Mouse (Mus musculus) embryonic facial prominence, embryonic 14.5 days (tissue): ENCODE measurements around the gene Fbxo44. TPM values are rescaled to one million over a fixed set of nuclear protein-coding genes. Genes with fewer than 3 reads are reported as not detected.

ENCODE experiments used
- ATAC-seq: fragments of 200-750 bp; cut with Nextera tagmentation; 2 replicates; pipeline ENCODE4 v1.8.0; 2017; ENCODE audit warnings: low read depth, moderate number of reproducible peaks, moderate TSS enrichment
- DNase-seq: peaks from one replicate; pipeline ENCODE4 v3.0.0-alpha.2; 2015; ENCODE audit warnings: low spot score
- H3K27ac ChIP-seq: fragments of 300-500 bp; sonication (generic); replicated peaks from 2 replicates; pipeline ENCODE4 v1.5.1; 2014; ENCODE audit warnings: low read depth, mild to moderate bottlenecking, low read length, moderate library complexity
- H3K27me3 ChIP-seq: fragments of 300-500 bp; sonication (generic); replicated peaks from 2 replicates; pipeline ENCODE4 v1.6.1; 2014; ENCODE audit warnings: low read length; ENCODE audit not compliant: control insufficient read depth, insufficient read depth
- H3K36me3 ChIP-seq: fragments of 300-500 bp; sonication (generic); 2 replicates; pipeline ENCODE4 v1.6.1; 2014; ENCODE audit warnings: low read length, mixed read lengths; ENCODE audit not compliant: control insufficient read depth, insufficient read depth
- H3K4me1 ChIP-seq: fragments of 300-500 bp; sonication (generic); 2 replicates; pipeline ENCODE4 v1.6.1; 2014; ENCODE audit warnings: antibody characterized with exemption, low read length; ENCODE audit not compliant: control insufficient read depth, insufficient read depth
- H3K4me2 ChIP-seq: fragments of 300-500 bp; sonication (generic); 2 replicates; pipeline ENCODE4 v1.6.1; 2014; ENCODE audit warnings: low read depth, mild to moderate bottlenecking, low read length, moderate library complexity, mixed read lengths
- H3K4me3 ChIP-seq: fragments of 300-500 bp; sonication (generic); 2 replicates; pipeline ENCODE4 v1.5.1; 2014; ENCODE audit warnings: low read depth, mild to moderate bottlenecking, low read length
- H3K9ac ChIP-seq: fragments of 300-500 bp; sonication (generic); 2 replicates; pipeline ENCODE4 v1.6.1; 2014; ENCODE audit warnings: low read depth, mild to moderate bottlenecking, low read length, moderate library complexity, mixed read lengths
- H3K9me3 ChIP-seq: fragments of 300-500 bp; sonication (generic); 2 replicates; pipeline ENCODE4 v1.6.1; 2016; ENCODE audit warnings: low read length; ENCODE audit not compliant: control insufficient read depth
- WGBS: fragments of 180-500 bp; shearing (Covaris S2); extraction: QIAGEN DNeasy Blood & Tissue Kit; methylation state at CpG from one replicate; pipeline ENCODE4 v1.1.7; 2014; 5-methylcytosine and 5-hydroxymethylcytosine counted together
- polyA plus RNA-seq: library from polyadenylated mRNA; unstranded; fragments of >200 nt; fragmentation: Nextera tagmentation; extraction: Ambion mirVana; gene quantifications from 2 replicates; pipeline ENCODE4 v1.2.1, GENCODE M21; 2014

Fbxo44 gene
- polyA plus RNA-seq, 1 experiment from 2014 or later = 7.7 TPM

- Histone ChIP-seq H3K27me3 (peaks cover 73% of the 10 kb centered on the region), H3K4me3 (no peak overlapping the region), H3K36me3 (no peaks in the 10 kb centered on the region), H3K9me3 (0 out of 2 replicates have a peak, but pooled peaks cover 4% of the 10 kb centered on the region), H3K27ac (no peak overlapping the region), H3K4me2 (no peak overlapping the region), H3K4me1 (peaks cover 4% of the 10 kb centered on the region; the same call in 1 of the 2 replicates), H3K9ac (no peak overlapping the region)
- ATAC-seq (no peak), DNase-seq (no peak)
- WGBS = 7% methylated on average over 2 of the region's 2 CpGs
Measured at GRCm38 (mm10) chr4:148170842-148171241, 10.6 kb upstream of the Fbxo44 start.

GRCm38 (mm10) chr4:148169586-148169985 lies 9.3 kb upstream of the Fbxo44 start:
- H3K9me3 ChIP-seq = 0 out of 2 replicates have a peak, but pooled peaks cover under 1% of the 10 kb centered on the region
- H3K36me3 ChIP-seq = no peaks in the 10 kb centered on the region
- H3K9ac ChIP-seq = no peak overlapping the region
- no peak overlapping the region for H3K4me2 ChIP-seq
- no peak overlapping the region for H3K4me3 ChIP-seq
- peaks cover 4% of the 10 kb centered on the region; the same call in 1 of the 2 replicates for H3K4me1 ChIP-seq
- DNase-seq (no peak), ATAC-seq (no peak)
- 15% methylated on average over 15 of the region's 15 CpGs for WGBS
- peaks cover 74% of the 10 kb centered on the region for H3K27me3 ChIP-seq
- no peak overlapping the region for H3K27ac ChIP-seq

GRCm38 (mm10) chr4:148168287-148168686 lies 8.0 kb upstream of the Fbxo44 start:
- H3K9ac ChIP-seq = no peak overlapping the region
- no peak overlapping the region for H3K4me3 ChIP-seq
- H3K27ac ChIP-seq = no peak overlapping the region
- H3K4me2 ChIP-seq = no peak overlapping the region
- H3K27me3 ChIP-seq = peaks cover 74% of the 10 kb centered on the region
- DNase-seq = peak; percentile 57
- no peak for ATAC-seq
- WGBS = 20% methylated on average over 7 of the region's 7 CpGs
- H3K4me1 ChIP-seq = no peaks in the 10 kb centered on the region
- H3K36me3 ChIP-seq = no peaks in the 10 kb centered on the region
- no peaks in the 10 kb centered on the region for H3K9me3 ChIP-seq

- 6% methylated on average over 3 of the region's 4 CpGs for WGBS
- DNase-seq (no peak), ATAC-seq (no peak)
- H3K4me2 ChIP-seq = peak overlapping the region; percentile 33
- H3K4me1 ChIP-seq = no peaks in the 10 kb centered on the region
- no peaks in the 10 kb centered on the region for H3K36me3 ChIP-seq
- H3K9ac ChIP-seq = no peak overlapping the region
- H3K27ac ChIP-seq = no peak overlapping the region
- H3K27me3 ChIP-seq = peaks cover 73% of the 10 kb centered on the region
- no peaks in the 10 kb centered on the region for H3K9me3 ChIP-seq
- H3K4me3 ChIP-seq = peak overlapping the region; percentile 14; the same call in 1 of the 2 replicates
Measured at GRCm38 (mm10) chr4:148166986-148167385, 6.7 kb upstream of the Fbxo44 start.

GRCm38 (mm10) chr4:148166431-148166830 lies 6.1 kb upstream of the Fbxo44 start:
- Histone ChIP-seq H3K9ac (no peak overlapping the region), H3K4me2 (peak overlapping the region; percentile 33), H3K9me3 (no peaks in the 10 kb centered on the region), H3K36me3 (no peaks in the 10 kb centered on the region), H3K27me3 (peaks cover 76% of the 10 kb centered on the region), H3K27ac (no peak overlapping the region), H3K4me1 (no peaks in the 10 kb centered on the region), H3K4me3 (peak overlapping the region; percentile 14; the same call in 1 of the 2 replicates)
- 6% methylated on average over 10 of the region's 10 CpGs for WGBS
- DNase-seq (no peak), ATAC-seq (peak; percentile 37)

- no peak overlapping the region for H3K4me2 ChIP-seq
- WGBS = 3% methylated on average over 12 of the region's 17 CpGs
Measured at GRCm38 (mm10) chr4:148165551-148165950, 5.3 kb upstream of the Fbxo44 start.

GRCm38 (mm10) chr4:148164461-148164860 lies 4.2 kb upstream of the Fbxo44 start:
- H3K4me1 ChIP-seq = no peaks in the 10 kb centered on the region
- DNase-seq = no peak
- H3K4me3 ChIP-seq = peak overlapping the region; percentile 35
- H3K27ac ChIP-seq = no peak overlapping the region
- 0% methylated on average over 14 of the region's 16 CpGs for WGBS
- H3K4me2 ChIP-seq = peak overlapping the region; percentile 62
- peaks cover 74% of the 10 kb centered on the region for H3K27me3 ChIP-seq
- no peaks in the 10 kb centered on the region for H3K9me3 ChIP-seq
- ATAC-seq = no peak
- H3K36me3 ChIP-seq = no peaks in the 10 kb centered on the region
- 0 out of 2 replicates have a peak overlapping the region, but pooled peaks have one; percentile 4 for H3K9ac ChIP-seq

More at GRCm38 (mm10) chr4:148165551-148165950, 5.3 kb upstream of the Fbxo44 start:
- H3K36me3 ChIP-seq = no peaks in the 10 kb centered on the region
- no peak overlapping the region for H3K4me3 ChIP-seq
- H3K27me3 ChIP-seq = peaks cover 80% of the 10 kb centered on the region
- no peaks in the 10 kb centered on the region for H3K9me3 ChIP-seq
- ATAC-seq (no peak), DNase-seq (no peak)
- no peak overlapping the region for H3K9ac ChIP-seq
- H3K27ac ChIP-seq = no peak overlapping the region
- H3K4me1 ChIP-seq = no peaks in the 10 kb centered on the region

- ATAC-seq (peak; percentile 38; the same call in 1 of the 2 replicates), DNase-seq (peak; percentile 86)
- WGBS = 0% methylated on average over 9 of the region's 29 CpGs
- peaks cover 72% of the 10 kb centered on the region for H3K27me3 ChIP-seq
- no peak overlapping the region for H3K27ac ChIP-seq
- peaks cover 2% of the 10 kb centered on the region; the same call in 1 of the 2 replicates for H3K4me1 ChIP-seq
- no peaks in the 10 kb centered on the region for H3K9me3 ChIP-seq
- H3K4me3 ChIP-seq = peak overlapping the region; percentile 35
- peak overlapping the region; percentile 62 for H3K4me2 ChIP-seq
- H3K36me3 ChIP-seq = no peaks in the 10 kb centered on the region
- 0 out of 2 replicates have a peak overlapping the region, but pooled peaks have one; percentile 51 for H3K9ac ChIP-seq
Measured at GRCm38 (mm10) chr4:148164002-148164439, 3.7 kb upstream of the Fbxo44 start.
